9 mouse cellular contexts compared by ENCODE assay signal in the genomic region with DNA sequence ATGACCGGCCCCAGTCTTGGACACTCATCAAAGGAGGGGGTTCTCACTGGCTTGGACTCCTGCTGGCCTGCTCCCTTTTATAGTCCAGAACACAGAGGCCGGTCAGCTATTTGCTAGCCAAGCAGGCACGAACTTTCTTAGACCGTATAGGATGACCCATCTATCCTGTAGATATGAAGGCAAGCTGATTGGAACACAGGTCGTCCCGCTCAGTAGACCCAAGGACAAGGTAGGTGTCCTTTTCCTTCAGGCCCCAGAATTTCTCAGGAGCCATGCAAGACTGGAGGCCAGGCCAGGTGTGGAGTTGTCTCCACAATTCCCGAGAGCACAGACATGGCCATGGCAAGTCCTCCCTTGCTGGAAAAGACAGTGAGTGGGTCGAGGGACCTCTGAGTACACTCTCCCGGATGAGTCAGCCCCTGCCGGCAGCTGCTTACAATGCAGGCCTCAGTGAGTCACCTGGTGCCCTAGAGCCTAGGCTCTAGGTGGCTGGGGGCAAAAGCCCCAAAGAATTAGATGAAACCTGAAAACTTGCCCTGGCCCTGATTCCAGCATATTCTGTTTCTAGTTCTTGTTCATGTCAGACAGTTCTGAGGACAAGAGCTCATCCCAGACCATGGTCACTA. TPM values are rescaled to one million over a fixed set of nuclear protein-coding genes. Genes with fewer than 3 reads are reported as not detected.
A peak's percentile ranks its signal among the peaks of the same experiment; 100 is the strongest.
DNase-seq lines count a peak whose midpoint lies in the region; ATAC-seq and TF ChIP-seq lines count a peak whose summit lies in the region.
"Had no signal": no experiment of that assay in that cellular context is flagged by ENCODE, and none has a peak within 500 bp of the region (broad histone marks: within the 10 kb centered on the region; RNA-seq: fewer than 3 reads in every experiment).

No protein-coding gene starts in this region.

- ATAC-seq in forebrain, embryonic 16.5 days, result no peak
- ATAC-seq in stomach, postnatal 0 days (ENCODE audit: low FRiP score, low TSS enrichment), result no peak
- no peak for ATAC-seq in inflammation-experienced regulatory T-cells, adult 6 months

- 24% methylated on average over 10 of the region's 10 CpGs for WGBS in forebrain, embryonic 10.5 days
- WGBS in forebrain, embryonic 16.5 days, result 15% methylated on average over 10 of the region's 10 CpGs
- 25% methylated on average over 10 of the region's 10 CpGs for WGBS in limb, embryonic 10.5 days
- WGBS in stomach, postnatal 0 days, result 32% methylated on average over 10 of the region's 10 CpGs

- H3K4me3 ChIP-seq in forebrain, embryonic 10.5 days, result peak overlapping the region; percentile 84
- H3K4me3 ChIP-seq in forebrain, embryonic 16.5 days (replicated peaks; ENCODE audit: low read length), result no peak overlapping the region
- no peak overlapping the region for H3K4me3 ChIP-seq in C2C12 (ENCODE audit: insufficient read depth, poor library complexity, severe bottlenecking)
- peak overlapping the region; percentile 84 for H3K4me3 ChIP-seq in limb, embryonic 10.5 days
- H3K4me3 ChIP-seq in stomach, postnatal 0 days (ENCODE audit: low read depth, low read length), result no peak overlapping the region

- 0 out of 2 replicates have a peak overlapping the region, but pooled peaks have one; percentile 96 for H3K27ac ChIP-seq in forebrain, embryonic 10.5 days
- H3K27ac ChIP-seq in forebrain, embryonic 16.5 days (ENCODE audit: low read length), result no peak overlapping the region
- H3K27ac ChIP-seq in limb, embryonic 10.5 days, result no peak overlapping the region
- no peak overlapping the region for H3K27ac ChIP-seq in stomach, postnatal 0 days (replicated peaks)

- TF ChIP-seq EP300 in stomach, postnatal 0 days (optimal IDR thresholded peaks at IDR 0.05), result no peak

- H3K9me3 ChIP-seq in forebrain, embryonic 10.5 days, result no peaks in the 10 kb centered on the region
- H3K9me3 ChIP-seq in forebrain, embryonic 16.5 days (ENCODE audit: control insufficient read depth, low read length), result no peaks in the 10 kb centered on the region
- no peaks in the 10 kb centered on the region for H3K9me3 ChIP-seq in limb, embryonic 10.5 days (replicated peaks)
- H3K9me3 ChIP-seq in stomach, postnatal 0 days (ENCODE audit: control insufficient read depth, low read length), result no peaks in the 10 kb centered on the region
- H3K9me3 ChIP-seq: limb, embryonic 15.5 days had no signal

- no peaks in the 10 kb centered on the region for H3K79me3 ChIP-seq in C2C12 (ENCODE audit: low read depth)

- H3K27me3 ChIP-seq in forebrain, embryonic 10.5 days (ENCODE audit: poor library complexity, severe bottlenecking), result peaks cover 30% of the 10 kb centered on the region
- no peaks in the 10 kb centered on the region for H3K27me3 ChIP-seq in forebrain, embryonic 16.5 days (replicated peaks; ENCODE audit: control insufficient read depth, insufficient read depth, low read length)
- H3K27me3 ChIP-seq in C2C12 (ENCODE audit: control insufficient read depth, insufficient read depth, insufficient read length), result peaks cover 35% of the 10 kb centered on the region
- no peaks in the 10 kb centered on the region for H3K27me3 ChIP-seq in limb, embryonic 10.5 days (ENCODE audit: low read depth, poor library complexity, severe bottlenecking)
- no peaks in the 10 kb centered on the region for H3K27me3 ChIP-seq in stomach, postnatal 0 days (ENCODE audit: control insufficient read depth, insufficient read depth, low read length)
- H3K27me3 ChIP-seq: limb, embryonic 15.5 days had no signal

- H3K4me1 ChIP-seq in forebrain, embryonic 10.5 days, result peaks cover 62% of the 10 kb centered on the region
- H3K4me1 ChIP-seq in forebrain, embryonic 16.5 days (replicated peaks; ENCODE audit: control insufficient read depth, insufficient read depth, low read length), result peaks cover 22% of the 10 kb centered on the region
- peaks cover 63% of the 10 kb centered on the region for H3K4me1 ChIP-seq in limb, embryonic 10.5 days
- H3K4me1 ChIP-seq in stomach, postnatal 0 days (replicated peaks; ENCODE audit: control insufficient read depth, insufficient read depth), result peaks cover 2% of the 10 kb centered on the region; the same call in 1 of the 2 replicates

- H3K9ac ChIP-seq in forebrain, embryonic 16.5 days (replicated peaks; ENCODE audit: low read depth, low read length), result no peak overlapping the region
- H3K9ac ChIP-seq in stomach, postnatal 0 days (ENCODE audit: low read length), result no peak overlapping the region
- H3K9ac ChIP-seq: limb, embryonic 15.5 days had no signal

- H3K4me2 ChIP-seq in forebrain, embryonic 16.5 days (ENCODE audit: low read length), result no peak overlapping the region; the same call in 1 of the 2 replicates
- no peak overlapping the region for H3K4me2 ChIP-seq in stomach, postnatal 0 days (replicated peaks; ENCODE audit: low read depth)

- H3ac ChIP-seq in C2C12 (ENCODE audit: control insufficient read depth, insufficient read length, low read depth), result no peak overlapping the region

- DNase-seq in forebrain, embryonic 10.5 days (ENCODE audit: extremely low spot score, low spot score), result no peak
- DNase-seq in cerebellum, postnatal 14 days, result peak; percentile 46 to 66
- peak; percentile 51 for DNase-seq in limb, embryonic 10.5 days (ENCODE audit: low spot score)
- peak; percentile 23 for DNase-seq in stomach, postnatal 0 days (ENCODE audit: low spot score)
- DNase-seq in right cerebral cortex, adult 2 months (ENCODE audit: low spot score in 2 of 2), result no peak

- no peak for TF ChIP-seq CTCF in C2C12 (IDR thresholded peaks at IDR 0.05; ENCODE audit: control insufficient read depth, insufficient read depth, insufficient read length)
- peak; percentile 42 for TF ChIP-seq CTCF in stomach, postnatal 0 days (IDR thresholded peaks at IDR 0.05; ENCODE audit: low read depth)

- no peaks in the 10 kb centered on the region for H3K79me2 ChIP-seq in C2C12 (ENCODE audit: control insufficient read depth, insufficient read depth)

- peaks cover 46% of the 10 kb centered on the region for H3K36me3 ChIP-seq in forebrain, embryonic 10.5 days (replicated peaks)
- H3K36me3 ChIP-seq in forebrain, embryonic 16.5 days (ENCODE audit: control insufficient read depth, insufficient read depth), result peaks cover 2% of the 10 kb centered on the region; the same call in 1 of the 2 replicates
- peaks cover 34% of the 10 kb centered on the region for H3K36me3 ChIP-seq in C2C12 (ENCODE audit: control insufficient read depth, insufficient read depth)
- peaks cover 48% of the 10 kb centered on the region for H3K36me3 ChIP-seq in limb, embryonic 10.5 days
- H3K36me3 ChIP-seq in stomach, postnatal 0 days (ENCODE audit: control insufficient read depth, insufficient read depth, low read length), result no peaks in the 10 kb centered on the region

TF ChIP-seq in C2C12, 6 proteins besides CTCF, POLR2A, EP300 and RAD21:
- TF ChIP-seq MYOG (IDR thresholded peaks at IDR 0.05; ENCODE audit: control insufficient read depth, extremely low read depth, insufficient read length), result no peak
- TF ChIP-seq FOSL1 (IDR thresholded peaks at IDR 0.05; ENCODE audit: insufficient read depth, low read length, poor library complexity, severe bottlenecking), result peak; percentile 31
- peak; percentile 55 for TF ChIP-seq MYOD1 (IDR thresholded peaks at IDR 0.05; ENCODE audit: control insufficient read depth, insufficient read length, low read depth)
- no peak for TF ChIP-seq USF1 (IDR thresholded peaks at IDR 0.05; ENCODE audit: low read depth)
- TF ChIP-seq CEBPB (IDR thresholded peaks at IDR 0.05; ENCODE audit: low read depth), result no peak

RNA-seq across cellular contexts. Expression of gene Tbkbp1, which starts 1.5 kb away (rescaled TPM):
- 3.9 and 4.0 TPM in 2 replicates for polyA plus RNA-seq in forebrain, embryonic 10.5 days (2016; fragmentation: Nextera tagmentation; extraction: Ambion mirVana)
- polyA plus RNA-seq in forebrain, embryonic 16.5 days (2015; fragmentation: Nextera tagmentation; extraction: Ambion mirVana), result 5.7 and 6.0 TPM in 2 replicates
- 0.46 TPM for polyA plus RNA-seq in C2C12 (2012; fragmentation: generic; extraction: Trizol)
- 6.1 and 7.8 TPM in 2 replicates for polyA plus RNA-seq in limb, embryonic 10.5 days (2016; fragmentation: Nextera tagmentation; extraction: Ambion mirVana)
- polyA plus RNA-seq in stomach, postnatal 0 days (2015; fragmentation: Nextera tagmentation; extraction: Ambion mirVana), result 1.8 and 2.4 TPM in 2 replicates
- polyA plus RNA-seq in inflammation-experienced regulatory T-cells, adult 6 months (2017; shearing (Covaris generic)), result under 1 TPM in 2 of 3 experiments, not detected in 1; 0.21 to 0.44 TPM

RNA-seq across cellular contexts. Expression of gene Kpnb1, which starts 34.9 kb away (rescaled TPM):
- 98.3 and 99.9 TPM in 2 replicates for polyA plus RNA-seq in forebrain, embryonic 10.5 days (2016; fragmentation: Nextera tagmentation; extraction: Ambion mirVana)
- 39.0 and 40.6 TPM in 2 replicates for polyA plus RNA-seq in forebrain, embryonic 16.5 days (2015; fragmentation: Nextera tagmentation; extraction: Ambion mirVana)
- polyA plus RNA-seq in C2C12 (2012; fragmentation: generic; extraction: Trizol), result 180 TPM
- polyA plus RNA-seq in limb, embryonic 10.5 days (2016; fragmentation: Nextera tagmentation; extraction: Ambion mirVana), result 82.8 and 88.9 TPM in 2 replicates
- polyA plus RNA-seq in stomach, postnatal 0 days (2015; fragmentation: Nextera tagmentation; extraction: Ambion mirVana), result 18.5 and 19.2 TPM in 2 replicates
- 10 to 100 TPM; 24.7 to 41.5 (median 26.2) TPM for polyA plus RNA-seq in inflammation-experienced regulatory T-cells, adult 6 months (2017; shearing (Covaris generic))

RNA-seq across cellular contexts. Expression of gene Tbx21, which starts 37.6 kb away (rescaled TPM):
- polyA plus RNA-seq in forebrain, embryonic 10.5 days (2016; fragmentation: Nextera tagmentation; extraction: Ambion mirVana), result 0.23 and 0.37 TPM in 2 replicates
- 0.35 and 0.38 TPM in 2 replicates for polyA plus RNA-seq in forebrain, embryonic 16.5 days (2015; fragmentation: Nextera tagmentation; extraction: Ambion mirVana)
- polyA plus RNA-seq in C2C12 (2012; fragmentation: generic; extraction: Trizol), result not detected
- polyA plus RNA-seq in limb, embryonic 10.5 days (2016; fragmentation: Nextera tagmentation; extraction: Ambion mirVana), result 0.05 and 0.08 TPM in 2 replicates
- 0.05 and 0.10 TPM in 2 replicates for polyA plus RNA-seq in stomach, postnatal 0 days (2015; fragmentation: Nextera tagmentation; extraction: Ambion mirVana)
- 10 to 100 TPM in 1 of 3 experiments, 1 to 10 TPM in 2; 3.4 to 20.9 (median 3.6) TPM for polyA plus RNA-seq in inflammation-experienced regulatory T-cells, adult 6 months (2017; shearing (Covaris generic))
- polyA plus RNA-seq: limb, embryonic 15.5 days had no signal

Comparison
In these comparisons a context has a peak if more than half of its experiments do, and no peak if none do; other contexts are left out.
1. H3K4me3 ChIP-seq: peak in forebrain, embryonic 10.5 days (single experiment) and limb, embryonic 10.5 days (single experiment); none in forebrain, embryonic 16.5 days (single experiment), C2C12 (single experiment) and stomach, postnatal 0 days (single experiment).
2. DNase-seq: peak in cerebellum, postnatal 14 days (2 of 2), limb, embryonic 10.5 days (single experiment) and stomach, postnatal 0 days (single experiment); none in forebrain, embryonic 10.5 days (single experiment) and right cerebral cortex, adult 2 months (0 of 2).